Mouse (Mus musculus): ENCODE measurements around the gene Ebf4. TPM values are rescaled to one million over a fixed set of nuclear protein-coding genes. Genes with fewer than 3 reads are reported as not detected.
"Not testable (repeated sequence)": the region's sequence is repeated elsewhere in the genome, so short reads cannot be mapped to it uniquely, and the experiment has no call there.

Ebf4 gene
- total RNA-seq, 2 experiments from 2014 or later: 11.7 to 16.5 TPM

DNA sequence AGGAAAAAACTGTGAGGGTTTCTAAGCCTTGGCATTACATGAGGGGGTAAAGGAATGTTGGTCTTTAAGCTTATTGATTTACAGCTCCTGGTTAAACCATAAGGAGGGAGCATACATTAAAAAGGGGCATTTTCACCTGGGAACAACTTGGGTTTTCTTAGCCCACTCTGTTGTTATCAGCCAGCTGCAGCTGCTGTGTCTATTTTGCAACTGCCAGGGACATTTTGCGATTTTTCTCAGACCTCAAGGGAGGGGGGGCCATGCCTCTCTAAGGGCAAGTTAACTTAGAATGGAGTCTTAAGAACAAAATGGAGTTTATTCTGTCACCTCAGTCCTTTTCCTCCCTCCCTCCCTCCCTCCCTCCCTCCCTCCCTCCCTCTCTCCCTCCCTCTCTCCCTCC is 78.1 kb downstream of the Ebf4 start:
- intact Hi-C loops (cut with DNase I); DNase-seq: not testable (repeated sequence)

DNA sequence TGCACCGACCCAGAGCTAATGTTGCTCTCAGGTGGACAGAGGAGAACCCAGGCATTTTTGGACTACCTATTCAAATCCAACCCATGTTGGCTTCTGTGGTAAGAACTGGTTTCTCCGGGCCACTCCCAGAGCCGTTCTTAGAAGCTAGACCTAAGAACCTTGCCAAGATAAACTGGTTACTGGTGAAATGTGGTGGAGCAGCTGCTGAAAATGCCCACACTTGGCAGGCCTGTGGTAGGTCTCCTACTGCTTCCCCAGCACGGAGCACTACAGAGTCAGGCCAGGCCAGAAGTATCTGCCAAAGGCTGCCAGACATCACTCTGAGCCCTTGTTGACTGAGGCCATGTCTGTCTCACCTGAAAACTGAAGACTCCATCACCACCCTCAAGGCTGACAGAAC is 80.0 kb downstream of the Ebf4 start:
- peak; percentile 15 for DNase-seq
- intact Hi-C loops (cut with DNase I): no loop called here

DNA sequence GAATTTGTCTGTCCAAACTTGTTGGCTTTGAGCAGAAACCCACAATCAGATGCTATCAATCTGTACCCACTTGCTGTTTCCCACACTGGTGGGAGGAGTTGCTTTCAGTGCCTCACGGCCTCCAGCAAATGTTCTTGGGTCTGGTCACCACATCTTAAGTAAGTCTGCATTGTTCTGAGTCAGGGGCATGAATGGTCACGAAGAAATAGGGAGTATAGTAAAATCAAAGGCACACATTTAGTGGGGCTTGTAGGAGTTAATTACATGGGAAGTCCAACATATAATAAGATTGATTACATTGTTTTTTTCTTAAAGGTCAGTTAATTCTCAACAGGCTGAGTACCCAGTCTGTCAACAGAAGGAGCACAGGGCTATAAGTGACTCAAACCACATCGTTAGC is 88.2 kb downstream of the Ebf4 start:
- intact Hi-C loops (cut with DNase I): no loop called here
- DNase-seq: no peak

DNA sequence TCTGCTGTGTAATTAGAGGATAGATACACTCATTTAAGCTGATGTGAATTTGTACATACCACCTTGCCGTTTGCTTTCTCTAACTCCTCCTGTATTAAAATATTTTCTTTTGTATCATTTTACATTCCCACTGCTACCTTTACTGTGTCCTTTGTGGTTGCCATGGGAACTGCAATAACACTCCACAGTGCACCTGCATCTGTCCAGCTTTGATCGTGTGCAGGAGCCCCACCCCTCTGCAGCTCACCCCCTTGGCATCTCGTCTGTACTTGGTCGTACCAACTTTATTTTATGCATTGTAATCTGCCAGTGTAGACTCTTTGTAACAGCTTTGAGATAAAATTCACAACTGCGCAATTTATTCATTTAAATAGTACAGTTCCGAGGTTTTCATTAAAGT is 88.9 kb downstream of the Ebf4 start:
- intact Hi-C loops (cut with DNase I): no loop called here
- DNase-seq: no peak

DNA sequence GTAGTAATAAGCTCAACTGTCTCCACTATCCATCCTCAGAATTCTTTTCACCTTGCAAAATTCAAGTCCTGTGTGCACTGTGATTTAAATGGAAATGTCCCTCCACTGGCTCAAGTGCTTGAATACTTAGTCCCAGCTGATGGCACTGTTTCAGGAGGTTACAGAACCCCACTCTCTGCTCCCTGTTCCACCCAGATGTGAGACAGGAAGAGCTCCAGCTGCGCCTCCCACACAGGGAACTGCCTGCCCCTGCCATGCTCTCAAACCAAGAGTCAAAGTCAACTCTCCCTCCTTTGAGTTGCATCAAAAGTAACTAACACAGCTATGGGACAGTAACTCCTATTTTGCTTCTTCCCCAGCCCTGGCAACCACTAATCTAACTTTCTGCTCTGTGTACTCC is 91.2 kb downstream of the Ebf4 start:
- intact Hi-C loops (cut with DNase I): no loop called here
- DNase-seq: no peak

DNA sequence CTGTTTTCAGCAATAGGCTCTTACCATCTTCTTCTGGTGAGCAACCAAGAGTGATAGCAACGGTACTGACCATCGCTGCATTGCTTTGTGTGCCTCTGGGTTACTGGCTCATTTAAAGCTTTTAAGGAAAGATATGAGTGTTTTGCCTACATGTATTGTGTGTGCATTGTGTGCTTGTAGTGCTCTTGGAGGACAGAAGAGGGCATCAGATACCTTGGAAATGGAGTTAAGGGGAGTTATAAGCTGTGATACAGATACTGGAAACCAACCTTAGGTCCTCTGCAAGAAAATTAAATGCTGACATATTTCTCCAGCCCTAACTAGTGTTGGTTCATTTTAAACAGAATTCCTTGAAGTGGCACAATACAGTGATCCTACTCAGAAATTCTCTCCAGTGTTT is 93.8 kb downstream of the Ebf4 start:
- DNase-seq: no peak

DNA sequence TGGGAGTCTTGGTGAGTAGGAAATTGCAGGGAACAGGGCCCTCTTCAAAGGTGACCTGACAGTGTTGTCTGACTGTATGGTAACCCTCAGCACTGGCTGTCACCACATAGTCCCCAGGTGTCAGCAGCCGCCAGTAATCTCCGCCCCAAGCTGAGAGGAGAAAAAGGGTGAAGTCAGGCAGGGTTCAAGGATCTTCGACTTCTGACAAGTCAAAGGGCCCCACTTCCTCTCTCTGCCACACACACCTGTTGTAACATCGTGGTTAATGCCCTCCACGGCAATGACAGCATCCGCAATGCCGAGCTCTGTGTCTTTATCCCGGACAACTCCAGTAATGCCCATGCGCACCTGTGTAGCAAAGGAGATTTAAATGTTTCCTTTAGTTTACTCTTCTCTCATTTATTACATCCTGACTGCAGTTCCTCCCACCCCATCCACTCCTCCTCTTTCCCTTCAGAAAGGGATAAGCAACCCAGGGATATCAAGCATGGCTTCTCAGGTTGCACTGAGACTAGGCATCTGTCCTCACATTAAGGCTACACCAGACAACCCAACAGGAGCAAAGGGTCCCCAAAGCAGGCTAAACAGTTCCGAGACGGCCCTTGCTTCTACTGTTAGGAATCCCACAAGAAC is 96.1 kb downstream of the Ebf4 start:
- intact Hi-C loops (cut with DNase I): no loop called here
- DNase-seq: no peak

More for the DNA sequence above, 93.8 kb downstream of the Ebf4 start:
- intact Hi-C loops (cut with DNase I): no loop called here

DNA sequence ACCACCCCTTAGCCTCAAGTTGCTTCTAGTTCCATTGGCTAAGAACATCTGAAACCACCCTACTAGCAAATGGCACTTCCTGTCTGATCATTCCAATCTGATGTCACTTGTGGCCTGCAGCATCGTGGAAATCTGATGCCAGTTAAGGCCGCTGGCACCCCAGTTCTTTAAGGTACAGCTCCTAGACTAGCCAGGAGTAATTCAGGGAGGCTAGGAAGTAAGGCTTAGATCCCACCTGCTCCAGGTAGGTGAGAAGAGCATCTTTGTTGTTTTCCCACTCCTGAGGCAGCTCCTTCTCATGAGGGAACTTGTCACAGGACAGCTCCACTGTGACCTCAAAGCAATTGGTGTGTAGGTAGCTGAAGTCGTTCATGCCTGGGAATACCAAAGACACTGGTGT is 97.9 kb downstream of the Ebf4 start:
- DNase-seq: no peak
- intact Hi-C loops (cut with DNase I): no loop called here

DNA sequence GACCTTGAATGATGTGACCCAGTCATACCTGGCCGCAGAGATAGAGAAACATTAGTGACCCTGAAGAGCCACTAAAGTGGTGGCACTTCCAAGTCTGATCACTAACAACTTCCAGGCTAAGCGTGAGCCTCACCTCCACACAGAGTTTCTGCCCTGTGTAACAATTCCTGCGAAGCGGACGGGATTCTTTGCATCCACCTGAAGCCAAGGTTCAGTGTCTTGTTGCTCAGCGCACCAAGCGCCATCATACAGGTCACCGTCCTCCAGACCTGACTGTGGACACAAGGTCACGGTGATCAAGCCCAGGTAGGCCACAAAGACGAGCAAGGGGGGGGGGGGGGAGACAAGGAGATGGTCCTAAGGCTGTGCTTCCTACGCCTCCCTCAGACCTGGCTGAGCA is 100.7 kb downstream of the Ebf4 start:
- intact Hi-C loops (cut with DNase I): no loop called here
- no peak for DNase-seq

DNA sequence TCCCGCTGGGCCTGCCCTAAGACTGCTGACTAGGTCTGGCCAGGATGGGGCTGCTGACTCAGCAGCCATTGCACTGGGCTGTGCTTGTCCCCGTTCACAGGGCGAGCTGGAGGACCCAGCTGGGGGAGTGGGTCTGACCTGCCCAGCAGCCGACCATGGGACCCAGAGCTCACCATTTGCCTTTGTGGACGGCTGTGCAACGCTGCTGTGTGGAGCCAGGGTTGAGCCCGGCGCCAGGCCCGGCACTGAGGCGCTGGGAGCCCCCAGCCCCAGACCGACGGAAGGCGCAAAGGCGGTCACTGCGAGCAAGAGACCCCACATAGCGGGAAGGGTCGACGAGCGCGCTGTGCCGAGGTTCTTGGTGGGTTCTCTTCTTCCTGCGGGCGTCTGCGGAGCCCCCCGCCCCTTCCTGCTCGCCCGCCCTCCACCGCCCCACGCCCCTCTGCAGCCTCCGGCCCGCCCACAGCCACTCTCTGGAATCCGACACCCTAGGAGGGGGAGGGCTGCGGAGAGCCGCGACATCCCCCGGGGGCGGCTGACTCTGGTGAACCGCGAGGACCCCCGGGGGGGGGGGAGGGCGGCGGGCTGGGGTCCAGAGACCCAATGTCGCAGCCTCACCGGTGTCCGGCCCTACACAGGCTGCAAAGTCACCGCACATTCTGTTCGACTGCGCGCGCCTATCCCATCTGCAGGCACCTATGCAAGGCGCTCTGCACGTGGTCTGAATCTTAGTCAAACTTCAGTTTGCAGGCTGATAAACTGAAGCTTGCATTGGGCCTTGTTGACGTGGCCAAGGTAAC is 102.4 kb downstream of the Ebf4 start, which contains the start of gene Cpxm1:
Gene Cpxm1, minus strand, starts transcription at position 389 of the 800 bp plus-strand sequence.
- intact Hi-C loops (cut with DNase I): no loop called here
- peak; percentile 36 for DNase-seq

DNA sequence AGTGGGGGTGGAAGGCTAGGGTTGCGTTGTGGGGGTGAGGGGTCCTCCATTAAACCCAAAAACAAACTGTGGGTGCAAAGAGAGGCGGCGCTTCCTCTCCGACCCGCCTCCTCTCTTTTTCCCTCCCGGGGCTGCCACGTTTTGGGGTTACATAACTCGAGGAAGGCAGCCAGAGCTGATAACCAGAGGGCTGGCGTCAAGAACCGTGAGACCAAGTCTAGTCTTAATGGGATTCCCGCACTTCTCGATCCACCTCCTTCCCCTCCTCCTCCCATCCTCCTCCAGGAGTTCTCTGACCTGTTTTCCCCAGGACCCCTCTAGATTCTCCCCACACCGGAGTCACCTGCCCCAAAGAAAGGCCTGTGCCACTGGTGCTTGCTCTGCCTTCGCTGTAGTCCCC is 103.1 kb downstream of the Ebf4 start:
- no peak for DNase-seq
- intact Hi-C loops (cut with DNase I): no loop called here

DNA sequence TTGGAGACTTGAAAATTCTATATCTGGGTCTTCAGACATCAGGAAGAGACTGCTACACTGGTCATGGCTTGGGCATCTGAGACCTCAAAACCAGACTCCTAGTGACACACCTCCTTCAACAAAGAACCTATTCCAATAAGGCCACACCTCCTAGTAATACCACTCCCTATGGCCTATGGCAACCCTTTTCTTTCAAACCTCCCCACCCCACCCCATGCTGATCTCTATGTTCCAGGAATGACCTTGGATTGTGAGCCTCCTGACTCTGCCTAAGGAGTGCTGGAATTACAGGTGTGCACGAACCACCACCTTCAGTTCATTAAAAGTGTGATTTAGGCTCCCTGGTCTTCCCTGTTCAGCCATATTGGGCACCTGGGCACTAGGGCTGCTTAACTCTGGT is 105.1 kb downstream of the Ebf4 start:
- intact Hi-C loops (cut with DNase I): no loop called here
- DNase-seq: no peak

DNA sequence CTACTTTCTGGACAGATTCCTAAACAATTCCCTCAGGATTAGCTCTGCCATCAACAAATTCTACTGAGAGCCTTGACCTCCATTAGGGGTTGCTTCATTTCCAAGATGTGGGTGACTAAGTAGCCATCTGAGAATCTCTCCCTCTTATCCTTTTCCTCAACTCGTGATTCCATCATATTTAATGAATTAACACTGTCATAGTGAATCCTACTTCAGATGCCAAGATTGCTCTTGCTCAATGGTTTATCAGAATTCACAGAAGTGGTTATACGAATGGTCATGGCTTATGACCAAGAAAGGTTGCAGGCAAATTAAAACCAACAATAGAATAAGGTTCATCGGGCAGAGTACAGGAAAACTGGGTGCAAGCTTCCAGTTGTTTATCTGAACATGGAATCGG is 106.9 kb downstream of the Ebf4 start:
- intact Hi-C loops (cut with DNase I): no loop called here
- DNase-seq: no peak

DNA sequence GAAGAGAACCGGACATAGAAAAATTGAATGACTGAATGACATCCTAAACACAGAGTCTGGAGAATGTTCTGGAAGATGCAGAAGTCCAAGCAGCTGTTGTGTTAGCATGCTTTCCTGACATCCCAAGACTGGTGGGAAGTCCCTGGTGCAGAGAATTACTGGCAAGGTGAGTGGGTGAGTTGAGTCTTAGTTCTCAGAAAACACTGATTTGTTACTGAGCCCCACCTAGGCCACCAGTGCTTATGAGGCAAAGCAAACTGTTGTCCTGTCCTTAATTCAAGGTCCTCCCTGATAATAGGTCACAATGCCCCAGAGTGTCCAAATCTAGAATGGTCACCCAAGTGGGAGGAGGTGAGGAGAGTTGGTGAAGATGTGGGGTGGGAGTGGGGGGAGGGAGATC is 110.0 kb downstream of the Ebf4 start, which contains the start of the genes Gm28372 and 1700020A23Rik:
Gene Gm28372, plus strand, starts transcription at position 301 of the 400 bp plus-strand sequence.
Gene 1700020A23Rik, plus strand, starts transcription at position 321 of the 400 bp plus-strand sequence.
- intact Hi-C loops (cut with DNase I): no loop called here
- no peak for DNase-seq

DNA sequence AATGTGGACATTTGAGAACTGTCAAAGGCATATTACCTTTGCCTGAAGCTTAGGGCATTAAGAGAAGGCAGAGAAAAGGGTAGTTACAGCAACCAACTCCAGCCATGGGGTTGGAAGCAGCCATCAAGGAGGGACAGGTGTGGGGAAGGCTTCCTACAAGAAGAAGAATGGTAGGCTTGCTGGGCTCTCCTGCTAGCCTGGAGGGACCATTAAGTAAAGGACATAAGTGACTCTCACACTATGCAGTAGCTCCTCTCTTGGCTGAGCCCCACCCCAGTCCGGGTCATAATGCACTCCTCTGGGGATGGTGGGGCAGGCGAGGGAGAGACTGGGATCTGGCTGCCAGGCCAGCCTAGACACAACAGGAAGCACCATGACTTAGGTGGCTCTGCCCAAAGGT is 111.2 kb downstream of the Ebf4 start, which contains the start of gene Tmem239:
Gene Tmem239, plus strand, starts transcription at position 301 of the 400 bp plus-strand sequence.
- intact Hi-C loops (cut with DNase I): no loop called here
- no peak for DNase-seq

DNA sequence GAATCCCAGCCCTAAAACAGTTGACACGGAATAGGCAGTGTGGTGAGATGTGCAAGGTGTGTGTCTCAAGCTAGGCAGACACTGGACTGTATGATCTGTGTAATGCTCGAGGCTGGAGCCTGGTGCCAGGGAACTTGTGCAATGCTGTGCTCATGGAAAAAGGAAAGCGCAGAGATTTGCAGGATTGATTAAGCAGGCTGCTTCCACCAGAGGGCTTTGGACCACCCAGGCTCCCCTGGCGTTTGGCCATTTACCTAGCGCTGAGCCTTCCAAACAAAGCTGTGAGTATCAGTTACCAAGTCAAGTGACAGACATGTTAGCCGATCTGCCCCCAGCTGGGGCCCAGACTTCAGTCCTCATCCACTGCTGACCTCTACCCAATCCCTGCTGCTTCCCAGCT is 113.2 kb downstream of the Ebf4 start:
- DNase-seq: peak; percentile 53
- intact Hi-C loops (cut with DNase I): no loop called here

DNA sequence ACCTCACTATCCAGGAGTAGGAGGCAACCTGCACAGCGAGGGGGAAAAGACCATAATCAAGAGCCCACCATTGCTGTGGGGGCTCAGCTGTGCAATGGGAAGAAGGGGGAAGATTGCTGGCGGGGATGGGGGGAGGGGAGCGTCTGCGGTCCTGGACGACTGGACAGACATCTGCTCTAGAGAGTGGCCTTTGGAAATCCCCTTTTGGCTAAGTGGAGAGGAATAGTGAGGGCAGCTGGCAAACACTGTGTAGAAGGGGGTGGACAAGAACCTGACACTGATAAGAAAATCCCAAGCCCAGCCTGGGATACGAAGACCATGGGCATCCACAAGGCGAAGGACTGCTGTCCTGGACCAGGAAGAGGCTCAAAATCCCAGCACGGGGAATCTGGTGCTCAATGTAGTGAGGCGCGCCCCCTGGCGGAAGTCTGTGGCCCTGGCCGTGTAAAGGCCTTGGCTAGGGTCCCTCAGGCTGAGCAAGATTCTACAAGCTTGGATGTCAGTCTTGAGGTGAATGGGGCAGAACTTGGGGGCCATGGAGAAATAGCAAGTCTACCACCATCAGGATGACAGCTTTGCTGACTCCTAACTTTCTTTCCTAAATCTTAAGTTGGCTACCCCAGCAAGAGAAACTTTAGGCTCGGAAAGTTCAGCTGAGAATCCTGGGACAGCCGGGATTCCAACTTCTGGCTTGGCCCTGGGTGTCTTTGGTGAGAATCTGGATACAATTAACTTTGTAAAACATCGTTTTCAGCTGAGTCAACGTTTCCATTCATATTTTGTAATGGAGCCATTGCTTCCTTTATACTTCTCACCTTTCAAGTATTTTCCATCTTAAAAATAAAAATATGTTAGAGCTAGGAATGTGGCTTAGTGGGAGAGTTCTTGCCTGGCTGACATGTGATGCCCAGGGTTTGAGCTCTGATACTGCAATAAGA is 116.9 kb downstream of the Ebf4 start:
- DNase-seq: peak; percentile 92
- intact Hi-C loops (cut with DNase I): no loop called here

DNA sequence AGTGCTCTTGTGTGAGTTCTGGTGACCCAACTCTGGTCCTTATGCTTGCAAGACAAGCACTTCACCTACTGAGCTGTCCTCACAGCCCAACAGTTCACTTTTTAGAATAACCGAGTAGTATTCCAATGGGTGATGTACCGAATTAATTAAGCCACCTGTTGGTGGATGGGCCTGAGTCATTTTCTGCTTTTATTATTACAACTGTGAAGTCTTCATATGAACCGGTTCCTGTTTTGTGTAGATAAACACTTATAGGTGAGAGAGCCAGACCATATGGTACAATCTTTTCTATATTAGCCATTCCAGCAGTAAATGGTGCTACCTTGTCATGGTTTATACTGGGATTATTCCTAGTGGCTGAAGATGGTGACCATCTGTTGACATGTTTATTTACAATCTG is 117.8 kb downstream of the Ebf4 start:
- no peak for DNase-seq
- intact Hi-C loops (cut with DNase I): no loop called here

DNA sequence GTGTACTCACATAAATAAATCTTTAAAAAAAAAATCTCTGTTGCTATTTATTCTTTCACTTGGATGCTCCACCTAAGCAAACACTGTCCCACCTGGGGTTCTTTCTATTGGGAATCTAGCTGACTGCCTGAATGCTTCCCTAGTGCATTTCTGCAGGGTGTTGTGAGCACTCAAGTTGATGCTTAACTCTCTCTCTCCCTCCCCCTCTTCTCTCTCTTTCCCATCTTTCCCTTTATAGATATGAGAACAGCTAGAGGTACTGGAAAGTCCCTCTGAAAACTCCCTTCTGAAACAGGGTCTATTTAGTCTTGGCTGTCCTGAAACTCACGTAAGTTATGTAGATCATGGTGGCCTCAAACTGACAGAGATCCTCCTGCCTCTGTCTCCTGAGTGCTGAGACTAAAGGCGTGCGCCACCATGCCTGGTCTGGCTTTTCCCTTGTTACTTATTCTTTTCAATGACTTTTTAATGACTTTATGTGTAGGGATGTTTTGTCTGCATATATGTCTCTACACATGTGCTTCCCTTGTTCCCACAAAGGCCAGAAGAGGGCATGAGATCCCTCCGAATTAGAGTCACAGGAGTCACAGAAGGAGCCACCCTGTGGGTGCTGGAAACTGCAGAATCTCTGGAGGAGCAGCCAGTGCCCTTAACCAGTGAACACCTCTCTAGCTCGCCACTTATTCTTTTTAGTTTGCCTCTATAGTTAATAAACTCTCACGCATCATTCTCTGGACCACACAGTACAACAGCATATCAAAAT is 119.3 kb downstream of the Ebf4 start:
- no peak for DNase-seq
- intact Hi-C loops (cut with DNase I): no loop called here
